Mouse (Mus musculus): Measurements from ENCODE around the gene 6030458C11Rik. TPM values are rescaled to one million over a fixed set of nuclear protein-coding genes. Genes with fewer than 3 reads are reported as not detected.

6030458C11Rik gene
- total RNA-seq (2023): 1 to 10 TPM; 6.8 to 6.9 TPM

GRCm38 (mm10) chr15:12824197-12824952 lies at the start of gene 6030458C11Rik, which contains the start of gene Drosha:
Gene 6030458C11Rik, minus strand, starts transcription at chr15:12824649.
Gene Drosha, plus strand, starts transcription at chr15:12824815.

Other genes with a start within 250 kb of the 6030458C11Rik start
- gene Pdzd2, start 84.7 kb downstream of the 6030458C11Rik start, total RNA-seq (2023): 1 to 10 TPM in 1 of 2 experiments, under 1 TPM in 1; 0.93 to 1.7 TPM
- 10 to 100 TPM; 12.9 to 14.2 TPM for gene Drosha, start 166 bp upstream of the 6030458C11Rik start, total RNA-seq (2023)

Data from neutrophil, adult 83 days (primary cell).